Mouse (Mus musculus): ENCODE measurements around the gene Sult2a8.
"Not testable (repeated sequence)": the region's sequence is repeated elsewhere in the genome, so short reads cannot be mapped to it uniquely, and the experiment has no call there.

Gene Sult2a8

GRCm38 (mm10) chr7:14446534-14446933 lies at the start of gene Sult2a8:
Gene Sult2a8 (minus strand): TSS chr7:14446769.
- no peak for DNase-seq (ENCODE audit: low spot score)

DNA sequence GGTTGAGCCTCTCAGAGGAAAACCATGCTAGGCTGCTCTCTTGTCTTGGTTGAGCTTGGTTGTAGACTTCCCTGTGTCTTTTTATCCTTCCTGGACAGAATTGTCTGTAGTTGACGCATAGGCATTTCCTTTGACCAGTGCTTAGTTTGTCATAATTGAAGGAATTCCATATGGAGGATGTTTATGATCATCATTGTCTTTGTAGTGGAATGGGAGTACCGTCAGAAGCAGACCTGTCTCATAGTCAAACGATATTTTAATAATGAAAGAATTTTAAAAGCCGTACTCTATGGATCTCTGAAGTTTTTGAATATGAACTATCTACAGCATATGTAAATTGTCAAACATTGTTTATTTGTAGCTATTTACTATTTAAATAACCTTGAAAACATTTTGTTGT lies 47.6 kb upstream of the Sult2a8 start, which contains the start of gene Sult2a7:
Gene Sult2a7 (minus strand): TSS at position 101 of the 400 bp plus-strand sequence.
- no peak for DNase-seq (ENCODE audit: low spot score)

GRCm38 (mm10) chr7:14492886-14493285 lies 46.3 kb upstream of the Sult2a8 start:
- DNase-seq (ENCODE audit: low spot score): no peak

DNA sequence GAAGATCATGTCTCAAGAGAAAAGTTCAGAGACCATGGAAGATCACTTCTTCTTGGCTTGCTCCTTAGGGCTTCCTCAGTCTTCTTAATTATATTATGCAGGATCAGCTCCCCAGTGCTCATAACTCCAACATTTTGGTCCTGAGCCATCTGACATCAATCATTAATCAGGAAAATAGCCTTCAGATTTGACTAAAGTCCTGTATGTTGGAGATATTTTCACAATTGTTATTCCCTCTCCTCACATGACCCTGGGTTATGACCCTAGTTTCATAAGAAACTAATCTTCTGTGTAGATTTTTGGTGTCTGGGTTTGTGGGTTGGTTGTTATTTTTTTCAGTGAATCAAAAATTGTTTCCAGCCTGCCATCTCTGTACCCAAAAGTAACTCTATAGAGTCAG lies 7.0 kb downstream of the Sult2a8 start:
- no peak for DNase-seq (ENCODE audit: low spot score)

- no peak for DNase-seq (ENCODE audit: low spot score)
These were observed 8.1 kb downstream of the Sult2a8 start for GRCm38 (mm10) chr7:14438484-14438883.

- no peak for DNase-seq (ENCODE audit: low spot score)
These were observed 8.5 kb downstream of the Sult2a8 start for GRCm38 (mm10) chr7:14438029-14438428.

DNA sequence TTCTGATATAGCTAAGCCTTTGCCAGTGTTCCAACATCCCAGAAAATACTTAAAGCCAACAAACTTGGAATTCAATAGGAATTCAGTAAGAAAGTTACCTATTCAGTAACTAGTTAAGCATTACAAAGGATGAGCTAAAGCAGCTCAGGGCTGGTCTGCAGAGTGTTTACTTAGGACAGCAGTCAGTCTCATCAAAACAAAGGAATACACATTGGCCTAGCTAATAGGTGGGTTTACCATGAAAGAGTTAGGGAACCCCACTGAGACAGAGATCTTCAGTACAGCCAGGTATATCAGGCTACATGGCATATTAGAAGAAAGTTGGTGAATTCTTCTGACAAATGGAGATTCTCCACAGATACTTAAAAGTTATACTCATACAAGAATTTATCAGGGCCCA lies 47.2 kb downstream of the Sult2a8 start:
- not testable (repeated sequence) for DNase-seq (ENCODE audit: low spot score)

DNA sequence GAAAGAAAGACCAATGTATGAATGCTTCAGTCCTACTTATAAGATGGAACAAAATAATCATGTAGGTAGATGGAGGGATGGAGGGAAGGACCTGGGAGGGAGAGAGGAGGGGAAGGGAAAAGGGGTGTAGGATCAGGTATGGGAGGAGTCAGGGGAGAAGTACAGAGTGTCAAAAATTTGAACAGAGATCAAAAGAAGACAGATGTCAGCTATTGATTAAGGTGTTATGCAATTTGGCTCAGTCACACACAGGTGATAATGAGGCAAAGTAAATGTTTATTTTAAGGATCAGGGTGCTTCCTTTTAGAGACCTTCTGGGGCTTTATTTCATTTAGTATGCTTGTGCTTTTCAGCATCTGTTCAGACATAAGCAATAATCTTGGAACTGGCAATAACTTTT lies 50.1 kb downstream of the Sult2a8 start:
- DNase-seq (ENCODE audit: low spot score): no peak

Measured in lung, postnatal 25 days (tissue).